Comparison of ENCODE assay signal across 9 mouse cellular contexts in the genomic region with DNA sequence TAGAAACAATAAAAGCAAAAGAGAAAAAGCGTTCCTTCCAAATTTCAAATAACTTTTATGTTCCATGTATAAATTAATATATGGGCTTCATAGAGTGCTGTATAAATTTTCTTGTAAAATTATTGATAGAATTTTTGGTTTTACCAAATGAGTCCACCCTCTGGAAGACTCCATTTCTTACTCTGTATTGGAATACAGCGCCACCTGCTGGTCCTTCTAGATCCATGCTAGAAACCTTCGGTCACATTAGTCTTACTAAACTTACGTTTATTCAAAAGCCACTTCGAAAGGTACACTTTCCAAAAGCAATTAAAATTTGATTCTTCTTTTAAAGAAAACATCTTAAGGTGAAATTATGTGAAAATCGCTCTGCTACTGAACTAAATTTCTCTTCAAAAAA.
DNase-seq lines count a peak whose midpoint lies in the region; ATAC-seq and TF ChIP-seq lines count a peak whose summit lies in the region.
"Had no signal": no experiment of that assay in that cellular context is flagged by ENCODE, and none has a peak within 500 bp of the region (broad histone marks: within the 10 kb centered on the region; RNA-seq: fewer than 3 reads in every experiment).

No protein-coding gene starts in this region.

- WGBS in forebrain, embryonic 12.5 days, result 49% methylated on average over 6 of the region's 6 CpGs
- WGBS in forebrain, embryonic 16.5 days, result 45% methylated on average over 6 of the region's 6 CpGs
- whole genome bisulfite sequencing in forebrain, embryonic 14.5 days, result 45% methylated on average over 6 of the region's 6 CpGs
- WGBS in lung, postnatal 0 days, result 37% methylated on average over 6 of the region's 6 CpGs

- no peaks in the 10 kb centered on the region for H3K36me3 ChIP-seq in forebrain, embryonic 12.5 days (replicated peaks)
- no peaks in the 10 kb centered on the region for H3K36me3 ChIP-seq in forebrain, embryonic 16.5 days (ENCODE audit: control insufficient read depth, insufficient read depth)
- no peaks in the 10 kb centered on the region for H3K36me3 ChIP-seq in forebrain, embryonic 14.5 days (ENCODE audit: control insufficient read depth, insufficient read depth, low read length)
- H3K36me3 ChIP-seq in lung, postnatal 0 days (ENCODE audit: insufficient read depth, low read length), result no peaks in the 10 kb centered on the region
- H3K36me3 ChIP-seq: heart, embryonic 15.5 days had no signal

- H3K27ac ChIP-seq in forebrain, embryonic 12.5 days, result no peak overlapping the region
- no peak overlapping the region for H3K27ac ChIP-seq in forebrain, embryonic 16.5 days (ENCODE audit: low read length)
- H3K27ac ChIP-seq in forebrain, embryonic 14.5 days (ENCODE audit: low read depth, low read length), result no peak overlapping the region
- H3K27ac ChIP-seq in lung, postnatal 0 days (ENCODE audit: low read length), result no peak overlapping the region
- H3K27ac ChIP-seq: heart, embryonic 15.5 days had no signal

- no peaks in the 10 kb centered on the region for H3K9me3 ChIP-seq in forebrain, embryonic 12.5 days
- H3K9me3 ChIP-seq in forebrain, embryonic 16.5 days (ENCODE audit: control insufficient read depth, low read length), result no peaks in the 10 kb centered on the region
- no peaks in the 10 kb centered on the region for H3K9me3 ChIP-seq in forebrain, embryonic 14.5 days (replicated peaks; ENCODE audit: control insufficient read depth, low read length)
- H3K9me3 ChIP-seq in lung, postnatal 0 days (ENCODE audit: low read length), result no peaks in the 10 kb centered on the region
- H3K9me3 ChIP-seq: heart, embryonic 15.5 days had no signal

- H3K4me1 ChIP-seq in forebrain, embryonic 12.5 days, result no peaks in the 10 kb centered on the region
- no peaks in the 10 kb centered on the region for H3K4me1 ChIP-seq in forebrain, embryonic 16.5 days (replicated peaks; ENCODE audit: control insufficient read depth, insufficient read depth, low read length)
- no peaks in the 10 kb centered on the region for H3K4me1 ChIP-seq in forebrain, embryonic 14.5 days (ENCODE audit: control insufficient read depth, insufficient read depth, low read length)
- no peaks in the 10 kb centered on the region; the same call in 1 of the 2 replicates for H3K4me1 ChIP-seq in lung, postnatal 0 days (ENCODE audit: insufficient read depth, low read depth, low read length)

- peak; percentile 69; the same call in 1 of the 2 replicates for ATAC-seq in forebrain, embryonic 12.5 days (ENCODE audit: low FRiP score)
- no peak for ATAC-seq in forebrain, embryonic 16.5 days
- ATAC-seq in forebrain, embryonic 14.5 days, result peak; percentile 68
- no peak for ATAC-seq in lung, postnatal 0 days

- peak; percentile 80 for TF ChIP-seq CTCF in lung, postnatal 0 days (IDR thresholded peaks at IDR 0.05)

- H3K27me3 ChIP-seq in forebrain, embryonic 12.5 days, result no peaks in the 10 kb centered on the region
- no peaks in the 10 kb centered on the region for H3K27me3 ChIP-seq in forebrain, embryonic 16.5 days (replicated peaks; ENCODE audit: control insufficient read depth, insufficient read depth, low read length)
- H3K27me3 ChIP-seq in forebrain, embryonic 14.5 days (replicated peaks; ENCODE audit: control insufficient read depth, insufficient read depth, low read length), result no peaks in the 10 kb centered on the region
- no peaks in the 10 kb centered on the region for H3K27me3 ChIP-seq in lung, postnatal 0 days (replicated peaks; ENCODE audit: insufficient read depth, low read length)
- H3K27me3 ChIP-seq: heart, embryonic 15.5 days had no signal

- TF ChIP-seq EP300 in lung, postnatal 0 days (IDR thresholded peaks at IDR 0.05), result no peak

- no peak overlapping the region for H3K9ac ChIP-seq in forebrain, embryonic 12.5 days
- H3K9ac ChIP-seq in forebrain, embryonic 16.5 days (replicated peaks; ENCODE audit: low read depth, low read length), result no peak overlapping the region
- H3K9ac ChIP-seq in forebrain, embryonic 14.5 days (ENCODE audit: low read length), result no peak overlapping the region
- no peak overlapping the region for H3K9ac ChIP-seq in lung, postnatal 0 days (replicated peaks; ENCODE audit: low read depth)
- H3K9ac ChIP-seq: heart, embryonic 15.5 days had no signal

- H3K4me3 ChIP-seq in forebrain, embryonic 12.5 days (replicated peaks), result no peak overlapping the region
- no peak overlapping the region for H3K4me3 ChIP-seq in forebrain, embryonic 16.5 days (replicated peaks; ENCODE audit: low read length)
- H3K4me3 ChIP-seq in forebrain, embryonic 14.5 days (ENCODE audit: low read depth, low read length), result no peak overlapping the region
- H3K4me3 ChIP-seq in lung, postnatal 0 days (ENCODE audit: low read depth, low read length), result no peak overlapping the region
- H3K4me3 ChIP-seq: heart, embryonic 15.5 days had no signal

- no peak overlapping the region for H3K4me2 ChIP-seq in forebrain, embryonic 12.5 days
- no peak overlapping the region for H3K4me2 ChIP-seq in forebrain, embryonic 16.5 days (ENCODE audit: low read length)
- H3K4me2 ChIP-seq in forebrain, embryonic 14.5 days (ENCODE audit: low read length), result no peak overlapping the region
- H3K4me2 ChIP-seq in lung, postnatal 0 days (replicated peaks; ENCODE audit: low read depth, low read length), result no peak overlapping the region
- H3K4me2 ChIP-seq: heart, embryonic 15.5 days had no signal

- DNase-seq in A20 (ENCODE audit: low read depth, low spot score), result peak; percentile 56
- peak; percentile 81 for DNase-seq in brain, adult 2 months (ENCODE audit: low read depth, low spot score)
- DNase-seq in forebrain, embryonic 14.5 days (ENCODE audit: low spot score), result peak; percentile 81
- DNase-seq in kidney, postnatal 36 days, result peak; percentile 74 to 88
- DNase-seq in lung, postnatal 0 days (ENCODE audit: low spot score), result peak; percentile 86
- DNase-seq in telencephalon, adult 2 months (ENCODE audit: low read depth, low spot score), result peak; percentile 39

Comparison
In these comparisons a context has a peak if more than half of its experiments do, and no peak if none do; other contexts are left out.
1. ATAC-seq: peak in forebrain, embryonic 12.5 days (single experiment) and forebrain, embryonic 14.5 days (single experiment); none in forebrain, embryonic 16.5 days (single experiment) and lung, postnatal 0 days (single experiment).
2. Peak in every context shown above with its lines, with median percentiles within 50 percentile points of each other: DNase-seq.